Comparison of ENCODE assay signal across 8 mouse cellular contexts in the genomic region with DNA sequence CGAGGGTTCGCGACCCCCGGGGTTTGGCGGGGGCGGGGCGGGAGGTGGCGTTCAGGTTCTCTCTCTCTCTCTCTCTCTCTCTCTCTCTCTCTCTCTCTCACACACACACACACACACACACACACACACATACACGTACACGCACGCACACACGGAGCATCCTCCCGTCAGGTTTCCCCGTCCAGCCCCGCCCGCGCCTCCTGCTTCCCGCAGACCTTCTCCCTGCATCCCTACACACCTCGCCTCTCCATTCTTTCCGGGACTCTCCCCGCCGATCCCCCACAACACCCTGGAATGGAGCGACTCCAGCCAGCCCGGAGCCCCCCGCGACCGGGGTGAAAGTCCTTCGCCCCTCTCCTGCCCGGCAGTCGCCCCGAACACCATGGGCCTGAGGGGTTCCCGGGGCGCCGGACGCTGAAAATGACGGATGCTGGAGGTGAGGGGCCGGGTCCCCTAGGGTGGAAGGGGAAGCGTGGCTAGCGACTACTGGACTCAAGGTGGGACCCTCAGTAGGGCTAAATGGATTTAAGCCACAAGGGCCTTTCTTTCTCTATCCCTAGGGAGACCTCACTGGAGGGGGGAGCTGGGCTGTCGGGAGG. TPM values are rescaled to one million over a fixed set of nuclear protein-coding genes. Genes with fewer than 3 reads are reported as not detected.
DNase-seq lines count a peak whose midpoint lies in the region; ATAC-seq and TF ChIP-seq lines count a peak whose summit lies in the region.

No protein-coding gene starts in this region.

- H3K4me3 ChIP-seq in embryonic facial prominence, embryonic 10.5 days, result peak overlapping the region; percentile 85
- peak overlapping the region; percentile 93 for H3K4me3 ChIP-seq in hindbrain, postnatal 0 days (ENCODE audit: low read length)
- H3K4me3 ChIP-seq in midbrain, embryonic 15.5 days, result peak overlapping the region; percentile 99

- TF ChIP-seq CTCF in hindbrain, postnatal 0 days (IDR thresholded peaks at IDR 0.05; ENCODE audit: low read depth), result no peak

- peaks cover 35% of the 10 kb centered on the region for H3K36me3 ChIP-seq in embryonic facial prominence, embryonic 10.5 days (replicated peaks)
- peaks cover 17% of the 10 kb centered on the region for H3K36me3 ChIP-seq in hindbrain, postnatal 0 days (ENCODE audit: insufficient read depth, low read length)
- H3K36me3 ChIP-seq in midbrain, embryonic 15.5 days (replicated peaks), result peaks cover 7% of the 10 kb centered on the region; the same call in 1 of the 2 replicates

- DNase-seq in left cerebral cortex, postnatal 14 days (ENCODE audit: low spot score in 2 of 2), result peak; percentile 66 to 69
- no peak for DNase-seq in left cerebral cortex, adult 11 months (ENCODE audit: low spot score)
- peak; percentile 86 for DNase-seq in brain, adult 2 months (ENCODE audit: low read depth, low spot score)
- no peak for DNase-seq in embryonic facial prominence, embryonic 10.5 days (ENCODE audit: low spot score)
- DNase-seq in hindbrain, postnatal 0 days (ENCODE audit: low spot score), result peak; percentile 74
- DNase-seq in urinary bladder, adult 2 months (ENCODE audit: low spot score), result no peak

- peak; percentile 48 for ATAC-seq in hindbrain, postnatal 0 days
- peak; percentile 64 for ATAC-seq in midbrain, embryonic 15.5 days (replicated peaks)
- ATAC-seq in megakaryocyte-erythroid progenitor cell, adult 5-6 weeks (replicated peaks; ENCODE audit: low FRiP score, low TSS enrichment, poor library complexity, severe bottlenecking), result no peak

- H3K27ac ChIP-seq in embryonic facial prominence, embryonic 10.5 days (replicated peaks), result peak overlapping the region; percentile 92
- peak overlapping the region; percentile 96 for H3K27ac ChIP-seq in hindbrain, postnatal 0 days
- peak overlapping the region; percentile 95 for H3K27ac ChIP-seq in midbrain, embryonic 15.5 days

- peak overlapping the region; percentile 79 for H3K4me2 ChIP-seq in hindbrain, postnatal 0 days (ENCODE audit: low read depth, low read length)
- peak overlapping the region; percentile 91 for H3K4me2 ChIP-seq in midbrain, embryonic 15.5 days

- H3K27me3 ChIP-seq in embryonic facial prominence, embryonic 10.5 days (replicated peaks; ENCODE audit: low read depth, poor library complexity, severe bottlenecking), result no peaks in the 10 kb centered on the region
- H3K27me3 ChIP-seq in hindbrain, postnatal 0 days (ENCODE audit: insufficient read depth, low read length), result no peaks in the 10 kb centered on the region
- H3K27me3 ChIP-seq in midbrain, embryonic 15.5 days (replicated peaks), result no peaks in the 10 kb centered on the region

- H3K9me3 ChIP-seq in embryonic facial prominence, embryonic 10.5 days, result no peaks in the 10 kb centered on the region
- H3K9me3 ChIP-seq in hindbrain, postnatal 0 days (ENCODE audit: low read length), result no peaks in the 10 kb centered on the region
- no peaks in the 10 kb centered on the region for H3K9me3 ChIP-seq in midbrain, embryonic 15.5 days

- intact Hi-C loops in left cerebral cortex, postnatal 14 days (cut with DNase I), result no loop called here

- H3K9ac ChIP-seq in hindbrain, postnatal 0 days (replicated peaks; ENCODE audit: low read length), result peak overlapping the region; percentile 97
- peak overlapping the region; percentile 100 for H3K9ac ChIP-seq in midbrain, embryonic 15.5 days

- WGBS in embryonic facial prominence, embryonic 10.5 days, result under 1% methylated on average over 40 of the region's 40 CpGs
- 2% methylated on average over 33 of the region's 40 CpGs for WGBS in hindbrain, postnatal 0 days
- WGBS in midbrain, embryonic 15.5 days, result under 1% methylated on average over 30 of the region's 40 CpGs

- peaks cover 74% of the 10 kb centered on the region for H3K4me1 ChIP-seq in embryonic facial prominence, embryonic 10.5 days
- peaks cover 39% of the 10 kb centered on the region for H3K4me1 ChIP-seq in hindbrain, postnatal 0 days (ENCODE audit: insufficient read depth, low read length)
- H3K4me1 ChIP-seq in midbrain, embryonic 15.5 days, result peaks cover 71% of the 10 kb centered on the region

RNA-seq across cellular contexts. Expression of gene Samd14, which starts 0.6 kb away (rescaled TPM):
- 10 to 100 TPM; 48.5 to 52.2 TPM for total RNA-seq in left cerebral cortex, postnatal 14 days (2021)
- polyA plus RNA-seq in embryonic facial prominence, embryonic 10.5 days (2016; fragmentation: Nextera tagmentation; extraction: Ambion mirVana), result 35.5 and 42.5 TPM in 2 replicates
- total RNA-seq in hindbrain, postnatal 0 days (2014; rRNA removed), result 216 and 223 TPM in 2 replicates
- polyA plus RNA-seq in hindbrain, postnatal 0 days (2015; fragmentation: Nextera tagmentation; extraction: Ambion mirVana), result 128 and 137 TPM in 2 replicates
- 171 and 177 TPM in 2 replicates for polyA plus RNA-seq in midbrain, embryonic 15.5 days (2015; fragmentation: Nextera tagmentation; extraction: Ambion mirVana)
- 69.9 and 89.1 TPM in 2 replicates for total RNA-seq in megakaryocyte-erythroid progenitor cell, adult 5-6 weeks (2014; fragmentation: Nextera tagmentation)
- total RNA-seq in megakaryocyte-erythroid progenitor cell, adult 5-6 weeks (2017), result 29.0 and 30.8 TPM in 2 replicates
- polyA plus RNA-seq in urinary bladder, adult 2 months (2012; rRNA removed), result 5.8 and 9.6 TPM in 2 replicates

RNA-seq across cellular contexts. Expression of gene Ppp1r9b, which starts 19.4 kb away (rescaled TPM):
- total RNA-seq in left cerebral cortex, postnatal 14 days (2021), result 100 to 1,000 TPM; 505 to 506 TPM
- 8.3 and 9.4 TPM in 2 replicates for polyA plus RNA-seq in embryonic facial prominence, embryonic 10.5 days (2016; fragmentation: Nextera tagmentation; extraction: Ambion mirVana)
- total RNA-seq in hindbrain, postnatal 0 days (2014; rRNA removed), result 170 and 190 TPM in 2 replicates
- polyA plus RNA-seq in hindbrain, postnatal 0 days (2015; fragmentation: Nextera tagmentation; extraction: Ambion mirVana), result 18.8 and 19.4 TPM in 2 replicates
- 20.5 and 22.2 TPM in 2 replicates for polyA plus RNA-seq in midbrain, embryonic 15.5 days (2015; fragmentation: Nextera tagmentation; extraction: Ambion mirVana)
- 121 and 137 TPM in 2 replicates for total RNA-seq in megakaryocyte-erythroid progenitor cell, adult 5-6 weeks (2014; fragmentation: Nextera tagmentation)
- 174 and 229 TPM in 2 replicates for total RNA-seq in megakaryocyte-erythroid progenitor cell, adult 5-6 weeks (2017)
- 16.0 and 35.7 TPM in 2 replicates for polyA plus RNA-seq in urinary bladder, adult 2 months (2012; rRNA removed)

RNA-seq across cellular contexts. Expression of gene Pdk2, which starts 30.9 kb away (rescaled TPM):
- 10 to 100 TPM; 69.2 to 75.4 TPM for total RNA-seq in left cerebral cortex, postnatal 14 days (2021)
- polyA plus RNA-seq in embryonic facial prominence, embryonic 10.5 days (2016; fragmentation: Nextera tagmentation; extraction: Ambion mirVana), result 12.9 and 16.0 TPM in 2 replicates
- total RNA-seq in hindbrain, postnatal 0 days (2014; rRNA removed), result 25.0 and 32.0 TPM in 2 replicates
- 46.8 and 49.0 TPM in 2 replicates for polyA plus RNA-seq in hindbrain, postnatal 0 days (2015; fragmentation: Nextera tagmentation; extraction: Ambion mirVana)
- 27.4 and 28.2 TPM in 2 replicates for polyA plus RNA-seq in midbrain, embryonic 15.5 days (2015; fragmentation: Nextera tagmentation; extraction: Ambion mirVana)
- 16.9 and 21.5 TPM in 2 replicates for total RNA-seq in megakaryocyte-erythroid progenitor cell, adult 5-6 weeks (2014; fragmentation: Nextera tagmentation)
- total RNA-seq in megakaryocyte-erythroid progenitor cell, adult 5-6 weeks (2017), result 3.2 and 5.2 TPM in 2 replicates
- polyA plus RNA-seq in urinary bladder, adult 2 months (2012; rRNA removed), result 34.6 and 59.4 TPM in 2 replicates

RNA-seq across cellular contexts. Expression of gene Sgca, which starts 34.1 kb away (rescaled TPM):
- under 1 TPM; 0.55 to 0.68 TPM for total RNA-seq in left cerebral cortex, postnatal 14 days (2021)
- 0.17 TPM in 1 of 2 replicates, not detected in the other for polyA plus RNA-seq in embryonic facial prominence, embryonic 10.5 days (2016; fragmentation: Nextera tagmentation; extraction: Ambion mirVana)
- total RNA-seq in hindbrain, postnatal 0 days (2014; rRNA removed), result 0.36 and 0.52 TPM in 2 replicates
- polyA plus RNA-seq in hindbrain, postnatal 0 days (2015; fragmentation: Nextera tagmentation; extraction: Ambion mirVana), result 0.26 and 0.28 TPM in 2 replicates
- polyA plus RNA-seq in midbrain, embryonic 15.5 days (2015; fragmentation: Nextera tagmentation; extraction: Ambion mirVana), result not detected in 2 replicates
- not detected in 2 replicates for total RNA-seq in megakaryocyte-erythroid progenitor cell, adult 5-6 weeks (2014; fragmentation: Nextera tagmentation)
- not detected in 2 replicates for total RNA-seq in megakaryocyte-erythroid progenitor cell, adult 5-6 weeks (2017)
- 69.2 and 93.5 TPM in 2 replicates for polyA plus RNA-seq in urinary bladder, adult 2 months (2012; rRNA removed)

RNA-seq across cellular contexts. Expression of gene Hils1, which starts 42.8 kb away (rescaled TPM):
- total RNA-seq in left cerebral cortex, postnatal 14 days (2021), result not detected
- not detected in 2 replicates for polyA plus RNA-seq in embryonic facial prominence, embryonic 10.5 days (2016; fragmentation: Nextera tagmentation; extraction: Ambion mirVana)
- not detected in 2 replicates for total RNA-seq in hindbrain, postnatal 0 days (2014; rRNA removed)
- polyA plus RNA-seq in hindbrain, postnatal 0 days (2015; fragmentation: Nextera tagmentation; extraction: Ambion mirVana), result not detected in 2 replicates
- polyA plus RNA-seq in midbrain, embryonic 15.5 days (2015; fragmentation: Nextera tagmentation; extraction: Ambion mirVana), result not detected in 2 replicates
- total RNA-seq in megakaryocyte-erythroid progenitor cell, adult 5-6 weeks (2014; fragmentation: Nextera tagmentation), result not detected in 2 replicates
- total RNA-seq in megakaryocyte-erythroid progenitor cell, adult 5-6 weeks (2017), result not detected in 2 replicates
- polyA plus RNA-seq in urinary bladder, adult 2 months (2012; rRNA removed), result 0.19 and 0.22 TPM in 2 replicates

Comparison
In these comparisons a context has a peak if more than half of its experiments do, and no peak if none do; other contexts are left out.
1. DNase-seq: peak in left cerebral cortex, postnatal 14 days (2 of 2), brain, adult 2 months (single experiment) and hindbrain, postnatal 0 days (single experiment); none in left cerebral cortex, adult 11 months (single experiment), embryonic facial prominence, embryonic 10.5 days (single experiment) and urinary bladder, adult 2 months (single experiment).
2. Peak in every context shown above with its lines, with median percentiles within 50 percentile points of each other: H3K27ac ChIP-seq and H3K4me3 ChIP-seq.